Comparison of ENCODE assay signal across 8 mouse cellular contexts in the genomic region with DNA sequence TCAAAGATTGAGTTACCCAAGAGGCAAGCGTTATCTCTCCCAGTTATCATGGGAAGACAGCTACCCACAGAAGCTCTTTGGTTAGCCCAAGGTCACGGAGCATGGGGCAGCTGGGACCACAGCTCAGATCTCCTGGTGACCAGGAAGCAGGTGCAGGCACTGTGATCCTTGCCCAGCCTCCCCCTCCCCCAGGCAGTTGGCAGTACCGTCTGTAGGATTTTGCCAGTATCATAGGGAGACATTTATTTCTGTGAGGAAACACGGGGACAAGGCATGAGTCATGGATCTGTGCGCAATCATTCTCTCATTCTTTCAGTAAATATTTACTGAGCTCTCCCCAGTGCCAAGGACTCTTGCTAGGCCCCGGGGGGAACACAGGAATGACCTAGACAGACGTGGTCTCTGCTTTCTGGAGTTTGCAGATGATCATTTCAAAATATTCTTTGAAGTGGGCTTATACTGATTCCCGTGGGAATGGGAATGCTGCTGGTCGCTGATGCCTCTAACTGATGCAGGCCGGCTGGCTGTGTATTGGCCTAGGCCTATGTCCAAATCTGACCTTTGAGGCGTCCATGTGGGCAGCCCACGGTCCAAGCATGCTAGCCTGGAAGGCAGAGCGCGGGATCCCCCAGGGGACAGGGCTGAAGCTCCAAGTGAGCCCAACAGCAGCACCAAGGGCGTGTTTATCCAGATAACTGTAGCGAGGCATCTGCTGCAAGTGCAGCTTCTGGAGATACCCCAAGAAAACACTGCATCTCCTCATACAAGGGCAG. TPM values are rescaled to one million over a fixed set of nuclear protein-coding genes. Genes with fewer than 3 reads are reported as not detected.
DNase-seq lines count a peak whose midpoint lies in the region; ATAC-seq lines count a peak whose summit lies in the region.

No protein-coding gene starts in this region.

- 74% methylated on average over 16 of the region's 16 CpGs for WGBS in midbrain, embryonic 13.5 days
- 82% methylated on average over 16 of the region's 16 CpGs for WGBS in midbrain, embryonic 10.5 days
- 15% methylated on average over 16 of the region's 16 CpGs for WGBS in large intestine, adult 2 months

- no peak overlapping the region for H3K27ac ChIP-seq in midbrain, embryonic 13.5 days
- H3K27ac ChIP-seq in midbrain, embryonic 10.5 days (replicated peaks): no peak overlapping the region

- no peak overlapping the region for H3K4me3 ChIP-seq in midbrain, embryonic 13.5 days (replicated peaks)
- H3K4me3 ChIP-seq in midbrain, embryonic 10.5 days: no peak overlapping the region

- no peaks in the 10 kb centered on the region for H3K27me3 ChIP-seq in midbrain, embryonic 13.5 days
- H3K27me3 ChIP-seq in midbrain, embryonic 10.5 days (ENCODE audit: low read depth, poor library complexity, severe bottlenecking): no peaks in the 10 kb centered on the region

- H3K4me2 ChIP-seq in midbrain, embryonic 13.5 days (replicated peaks): no peak overlapping the region

- H3K36me3 ChIP-seq in midbrain, embryonic 13.5 days: no peaks in the 10 kb centered on the region
- H3K36me3 ChIP-seq in midbrain, embryonic 10.5 days: no peaks in the 10 kb centered on the region

- peaks cover 11% of the 10 kb centered on the region; the same call in 1 of the 2 replicates for H3K4me1 ChIP-seq in midbrain, embryonic 13.5 days (replicated peaks)
- peaks cover 8% of the 10 kb centered on the region for H3K4me1 ChIP-seq in midbrain, embryonic 10.5 days

- H3K9ac ChIP-seq in midbrain, embryonic 13.5 days (replicated peaks): no peak overlapping the region

- DNase-seq in midbrain, embryonic 10.5 days (ENCODE audit: low spot score): no peak
- DNase-seq in cerebellum, adult 11 months: peak; percentile 62
- peak; percentile 83 to 86 for DNase-seq in heart, adult 9 months (ENCODE audit: low spot score in 2 of 2)
- DNase-seq in large intestine, adult 2 months (ENCODE audit: low read depth, low spot score): peak; percentile 28
- peak; percentile 73 for DNase-seq in lung, postnatal 14 days
- peak; percentile 25 for DNase-seq in testis, postnatal 14 days (ENCODE audit: low spot score)
- no peak for DNase-seq in embryo, embryonic 10.5 days (ENCODE audit: low spot score)

- peak; percentile 35; the same call in 1 of the 2 replicates for ATAC-seq in midbrain, embryonic 13.5 days

- no peaks in the 10 kb centered on the region for H3K9me3 ChIP-seq in midbrain, embryonic 13.5 days
- H3K9me3 ChIP-seq in midbrain, embryonic 10.5 days (replicated peaks): peaks cover 3% of the 10 kb centered on the region; the same call in 1 of the 2 replicates

RNA-seq across cellular contexts. Expression of a gene that starts 59.1 kb away (rescaled TPM):
- 63.2 and 67.8 TPM in 2 replicates for polyA plus RNA-seq in midbrain, embryonic 13.5 days (2015; fragmentation: Nextera tagmentation; extraction: Ambion mirVana)
- polyA plus RNA-seq in midbrain, embryonic 10.5 days (2016; fragmentation: Nextera tagmentation; extraction: Ambion mirVana): 90.0 and 110 TPM in 2 replicates
- 4.2 and 6.6 TPM in 2 replicates for polyA plus RNA-seq in large intestine, adult 2 months (2012; rRNA removed)

Comparison
In these comparisons a context has a peak if more than half of its experiments do, and no peak if none do; other contexts are left out.
1. DNase-seq: peak in cerebellum, adult 11 months (single experiment), heart, adult 9 months (2 of 2), large intestine, adult 2 months (single experiment), lung, postnatal 14 days (single experiment) and testis, postnatal 14 days (single experiment); none in midbrain, embryonic 10.5 days (single experiment) and embryo, embryonic 10.5 days (single experiment).